Mouse (Mus musculus): ENCODE data around the gene Tmem132b. TPM values are rescaled to one million over a fixed set of nuclear protein-coding genes. Genes with fewer than 3 reads are reported as not detected.
A peak's percentile ranks its signal among the peaks of the same experiment; 100 is the strongest.

Tmem132b gene
- polyA plus RNA-seq, 1 experiment from 2014 or later: 6.4 TPM

- 0 out of 2 replicates have a peak, but pooled peaks cover 4% of the 10 kb centered on the region for H3K4me1 ChIP-seq (replicated peaks)
- H3K9ac ChIP-seq: no peak overlapping the region
- H3K4me3 ChIP-seq: no peak overlapping the region
- no peaks in the 10 kb centered on the region for H3K9me3 ChIP-seq
- 44% methylated on average over 5 of the region's 5 CpGs for WGBS
- no peaks in the 10 kb centered on the region for H3K36me3 ChIP-seq
- H3K27ac ChIP-seq (replicated peaks): no peak overlapping the region
- ATAC-seq (ENCODE audit: low FRiP score, low read depth): no peak
- no peaks in the 10 kb centered on the region for H3K27me3 ChIP-seq
- no peak overlapping the region for H3K4me2 ChIP-seq
These were observed 219.9 kb downstream of the Tmem132b start for GRCm38 (mm10) chr5:125751481-125751880.

GRCm38 (mm10) chr5:125752546-125752945 lies 221.0 kb downstream of the Tmem132b start:
- Histone ChIP-seq H3K9me3 (no peaks in the 10 kb centered on the region), H3K27me3 (no peaks in the 10 kb centered on the region), H3K9ac (no peak overlapping the region), H3K4me3 (no peak overlapping the region), H3K36me3 (no peaks in the 10 kb centered on the region), H3K27ac (replicated peaks) (no peak overlapping the region), H3K4me2 (no peak overlapping the region), H3K4me1 (replicated peaks) (0 out of 2 replicates have a peak, but pooled peaks cover 4% of the 10 kb centered on the region)
- no peak for ATAC-seq (ENCODE audit: low FRiP score, low read depth)
- 87% methylated on average over 5 of the region's 5 CpGs for WGBS

GRCm38 (mm10) chr5:125756987-125757530 lies 225.5 kb downstream of the Tmem132b start:
- Histone ChIP-seq H3K4me3 (no peak overlapping the region), H3K4me2 (no peak overlapping the region), H3K9ac (no peak overlapping the region), H3K27ac (replicated peaks) (no peak overlapping the region), H3K36me3 (no peaks in the 10 kb centered on the region), H3K4me1 (replicated peaks) (no peaks in the 10 kb centered on the region), H3K27me3 (no peaks in the 10 kb centered on the region), H3K9me3 (no peaks in the 10 kb centered on the region)
- 72% methylated on average over 7 of the region's 7 CpGs for WGBS
- ATAC-seq (ENCODE audit: low FRiP score, low read depth): no peak

GRCm38 (mm10) chr5:125758506-125758905 lies 226.9 kb downstream of the Tmem132b start:
- WGBS: 90% methylated on average over 1 of the region's 1 CpGs

GRCm38 (mm10) chr5:125766941-125767340 lies 235.4 kb downstream of the Tmem132b start:
- H3K9me3 ChIP-seq: no peaks in the 10 kb centered on the region
- no peaks in the 10 kb centered on the region for H3K27me3 ChIP-seq
- no peaks in the 10 kb centered on the region for H3K36me3 ChIP-seq
- ATAC-seq (ENCODE audit: low FRiP score, low read depth): no peak
- no peak overlapping the region for H3K27ac ChIP-seq (replicated peaks)
- H3K4me1 ChIP-seq (replicated peaks): no peaks in the 10 kb centered on the region
- no peak overlapping the region for H3K4me3 ChIP-seq
- no peak overlapping the region for H3K9ac ChIP-seq
- H3K4me2 ChIP-seq: no peak overlapping the region
- WGBS: 48% methylated on average over 6 of the region's 6 CpGs

More at GRCm38 (mm10) chr5:125758506-125758905, 226.9 kb downstream of the Tmem132b start:
- Histone ChIP-seq H3K4me1 (replicated peaks) (no peaks in the 10 kb centered on the region), H3K27me3 (no peaks in the 10 kb centered on the region), H3K9me3 (no peaks in the 10 kb centered on the region), H3K27ac (replicated peaks) (no peak overlapping the region), H3K4me3 (no peak overlapping the region), H3K36me3 (no peaks in the 10 kb centered on the region), H3K9ac (no peak overlapping the region), H3K4me2 (no peak overlapping the region)
- no peak for ATAC-seq (ENCODE audit: low FRiP score, low read depth)

GRCm38 (mm10) chr5:125767950-125768349 lies 236.4 kb downstream of the Tmem132b start:
- no peak overlapping the region for H3K27ac ChIP-seq (replicated peaks)
- no peaks in the 10 kb centered on the region for H3K36me3 ChIP-seq
- H3K4me1 ChIP-seq (replicated peaks): no peaks in the 10 kb centered on the region
- H3K4me2 ChIP-seq: no peak overlapping the region
- no peak overlapping the region for H3K4me3 ChIP-seq
- ATAC-seq (ENCODE audit: low FRiP score, low read depth): no peak
- H3K9me3 ChIP-seq: no peaks in the 10 kb centered on the region
- no peak overlapping the region for H3K9ac ChIP-seq
- no peaks in the 10 kb centered on the region for H3K27me3 ChIP-seq
- WGBS: 81% methylated on average over 1 of the region's 1 CpGs

GRCm38 (mm10) chr5:125772238-125772637 lies 240.7 kb downstream of the Tmem132b start:
- ATAC-seq (ENCODE audit: low FRiP score, low read depth): no peak
- no peaks in the 10 kb centered on the region for H3K36me3 ChIP-seq
- no peaks in the 10 kb centered on the region for H3K4me1 ChIP-seq (replicated peaks)
- no peaks in the 10 kb centered on the region for H3K9me3 ChIP-seq
- no peaks in the 10 kb centered on the region for H3K27me3 ChIP-seq
- H3K27ac ChIP-seq (replicated peaks): no peak overlapping the region
- WGBS: 94% methylated on average over 4 of the region's 4 CpGs
- H3K9ac ChIP-seq: no peak overlapping the region
- no peak overlapping the region for H3K4me2 ChIP-seq
- no peak overlapping the region for H3K4me3 ChIP-seq

GRCm38 (mm10) chr5:125772756-125773155 lies 241.2 kb downstream of the Tmem132b start:
- no peak for ATAC-seq (ENCODE audit: low FRiP score, low read depth)
- WGBS: 56% methylated on average over 2 of the region's 2 CpGs
- Histone ChIP-seq H3K4me1 (replicated peaks) (no peaks in the 10 kb centered on the region), H3K4me2 (no peak overlapping the region), H3K4me3 (no peak overlapping the region), H3K9me3 (no peaks in the 10 kb centered on the region), H3K27ac (replicated peaks) (no peak overlapping the region), H3K9ac (no peak overlapping the region), H3K27me3 (no peaks in the 10 kb centered on the region), H3K36me3 (no peaks in the 10 kb centered on the region)

- Histone ChIP-seq H3K4me3 (no peak overlapping the region), H3K27ac (replicated peaks) (no peak overlapping the region), H3K4me1 (replicated peaks) (no peaks in the 10 kb centered on the region), H3K9ac (no peak overlapping the region), H3K36me3 (no peaks in the 10 kb centered on the region), H3K4me2 (no peak overlapping the region), H3K27me3 (no peaks in the 10 kb centered on the region), H3K9me3 (no peaks in the 10 kb centered on the region)
- WGBS: 94% methylated on average over 1 of the region's 1 CpGs
- ATAC-seq (ENCODE audit: low FRiP score, low read depth): no peak
These were observed 248.8 kb downstream of the Tmem132b start for GRCm38 (mm10) chr5:125780332-125780731.

GRCm38 (mm10) chr5:125792643-125793042 lies 261.1 kb downstream of the Tmem132b start:
- no peak overlapping the region for H3K9ac ChIP-seq
- H3K4me3 ChIP-seq: no peak overlapping the region
- H3K9me3 ChIP-seq: no peaks in the 10 kb centered on the region
- H3K4me2 ChIP-seq: no peak overlapping the region
- no peaks in the 10 kb centered on the region for H3K4me1 ChIP-seq (replicated peaks)
- WGBS: 91% methylated on average over 1 of the region's 1 CpGs
- H3K27me3 ChIP-seq: no peaks in the 10 kb centered on the region
- no peak for ATAC-seq (ENCODE audit: low FRiP score, low read depth)
- no peak overlapping the region for H3K27ac ChIP-seq (replicated peaks)
- no peaks in the 10 kb centered on the region for H3K36me3 ChIP-seq

- ATAC-seq (ENCODE audit: low FRiP score, low read depth): no peak
- H3K9me3 ChIP-seq: no peaks in the 10 kb centered on the region
- no peak overlapping the region for H3K9ac ChIP-seq
- H3K4me1 ChIP-seq (replicated peaks): 0 out of 2 replicates have a peak, but pooled peaks cover 3% of the 10 kb centered on the region
- no peaks in the 10 kb centered on the region for H3K27me3 ChIP-seq
- H3K4me2 ChIP-seq: no peak overlapping the region
- H3K27ac ChIP-seq (replicated peaks): no peak overlapping the region
- WGBS: 63% methylated on average over 1 of the region's 1 CpGs
- H3K4me3 ChIP-seq: no peak overlapping the region
- H3K36me3 ChIP-seq: no peaks in the 10 kb centered on the region
These were observed 262.7 kb downstream of the Tmem132b start for GRCm38 (mm10) chr5:125794318-125794717.

GRCm38 (mm10) chr5:125799622-125800021 lies 268.0 kb downstream of the Tmem132b start:
- Histone ChIP-seq H3K4me1 (replicated peaks) (0 out of 2 replicates have a peak, but pooled peaks cover 6% of the 10 kb centered on the region), H3K4me2 (peak overlapping the region; percentile 25; the same call in 1 of the 2 replicates), H3K36me3 (no peaks in the 10 kb centered on the region), H3K27me3 (no peaks in the 10 kb centered on the region), H3K9ac (no peak overlapping the region), H3K27ac (replicated peaks) (no peak overlapping the region), H3K9me3 (no peaks in the 10 kb centered on the region), H3K4me3 (no peak overlapping the region)
- WGBS: 34% methylated on average over 5 of the region's 5 CpGs
- no peak for ATAC-seq (ENCODE audit: low FRiP score, low read depth)

GRCm38 (mm10) chr5:125800025-125800424 lies 268.5 kb downstream of the Tmem132b start:
- Histone ChIP-seq H3K36me3 (no peaks in the 10 kb centered on the region), H3K4me2 (peak overlapping the region; percentile 25; the same call in 1 of the 2 replicates), H3K27ac (replicated peaks) (no peak overlapping the region), H3K4me3 (no peak overlapping the region), H3K4me1 (replicated peaks) (0 out of 2 replicates have a peak, but pooled peaks cover 6% of the 10 kb centered on the region), H3K27me3 (no peaks in the 10 kb centered on the region), H3K9ac (no peak overlapping the region), H3K9me3 (no peaks in the 10 kb centered on the region)
- no peak for ATAC-seq (ENCODE audit: low FRiP score, low read depth)
- 13% methylated on average over 11 of the region's 11 CpGs for WGBS
